Mouse (Mus musculus) bone marrow, adult 2 months (tissue): ENCODE measurements around the gene Hoxa3.

Experiments
- CTCF ChIP-seq: fragments of 200-500 bp; IDR thresholded peaks from 2 replicates; pipeline ENCODE4 v1.5.1; 2011; ENCODE audit warnings: low read length, control low read depth; ENCODE audit not compliant: control insufficient read depth, insufficient read depth
- POLR2A ChIP-seq: fragments of 200-500 bp; IDR thresholded peaks from 2 replicates; pipeline ENCODE4 v1.6.1; 2011; ENCODE audit warnings: low read depth, mild to moderate bottlenecking, control low read depth, low read length, borderline replicate concordance; ENCODE audit not compliant: control insufficient read depth

GRCm38 (mm10) chr6:52228475-52229465 lies 15.6 kb upstream of the Hoxa3 start:
- 0 out of 2 replicates have a peak, but pooled peaks have one; percentile 10 for TF ChIP-seq POLR2A
- TF ChIP-seq CTCF, result no peak
